Mouse (Mus musculus) midbrain, embryonic 14.5 days (tissue): ENCODE data around the gene Cav2. TPM values are rescaled to one million over a fixed set of nuclear protein-coding genes. Genes with fewer than 3 reads are reported as not detected.
A peak's percentile ranks its signal among the peaks of the same experiment; 100 is the strongest.

ENCODE experiments used
- ATAC-seq: fragments of 200-750 bp; cut with Nextera tagmentation; 2 replicates; pipeline ENCODE4 v1.8.0; 2017; ENCODE audit warnings: moderate number of reproducible peaks, moderate library complexity; ENCODE audit not compliant: low FRiP score, low TSS enrichment
- DNase-seq: peaks from one replicate; pipeline ENCODE4 v3.0.0-alpha.2; 2015
- H3K27ac ChIP-seq: fragments of 300-500 bp; sonication (generic); replicated peaks from 2 replicates; pipeline ENCODE4 v1.5.1; 2014; ENCODE audit warnings: mild to moderate bottlenecking, low read depth, low read length, moderate library complexity
- H3K27me3 ChIP-seq: fragments of 300-500 bp; sonication (generic); 2 replicates; pipeline ENCODE4 v1.6.1; 2014; ENCODE audit warnings: low read length, control low read depth, mixed read lengths; ENCODE audit not compliant: control insufficient read depth, insufficient read depth
- H3K36me3 ChIP-seq: fragments of 300-500 bp; sonication (generic); 2 replicates; pipeline ENCODE4 v1.6.1; 2014; ENCODE audit warnings: low read length, control low read depth; ENCODE audit not compliant: control insufficient read depth, insufficient read depth
- H3K4me1 ChIP-seq: fragments of 300-500 bp; sonication (generic); 2 replicates; pipeline ENCODE4 v1.6.1; 2014; ENCODE audit warnings: mild to moderate bottlenecking, antibody characterized with exemption, low read length, control low read depth; ENCODE audit not compliant: control insufficient read depth, insufficient read depth
- H3K4me2 ChIP-seq: fragments of 300-500 bp; sonication (generic); 2 replicates; pipeline ENCODE4 v1.6.1; 2014; ENCODE audit warnings: mild to moderate bottlenecking, low read length, moderate library complexity
- H3K4me3 ChIP-seq: fragments of 300-500 bp; sonication (generic); replicated peaks from 2 replicates; pipeline ENCODE4 v1.5.1; 2014; ENCODE audit warnings: low read depth, low read length
- H3K9ac ChIP-seq: fragments of 300-500 bp; sonication (generic); replicated peaks from 2 replicates; pipeline ENCODE4 v1.6.1; 2014; ENCODE audit warnings: mild to moderate bottlenecking, low read length, moderate library complexity
- H3K9me3 ChIP-seq: fragments of 300-500 bp; sonication (generic); 2 replicates; pipeline ENCODE4 v1.6.1; 2016; ENCODE audit warnings: low read length, control low read depth, mixed read lengths; ENCODE audit not compliant: control insufficient read depth
- WGBS: fragments of 180-500 bp; shearing (Covaris S2); extraction: QIAGEN DNeasy Blood & Tissue Kit; methylation state at CpG from one replicate; pipeline ENCODE4 v1.1.7; 2014; 5-methylcytosine and 5-hydroxymethylcytosine counted together
- polyA plus RNA-seq: library from polyadenylated mRNA; unstranded; fragments of >200 nt; fragmentation: Nextera tagmentation; extraction: Ambion mirVana; gene quantifications from 2 replicates; pipeline ENCODE4 v1.2.1, GENCODE M21; 2014

Cav2 gene
- polyA plus RNA-seq, 1 experiment from 2014 or later: 10.2 TPM

GRCm38 (mm10) chr6:17262786-17263185 lies 18.2 kb upstream of the Cav2 start:
- no peaks in the 10 kb centered on the region for H3K4me1 ChIP-seq
- DNase-seq (no peak), ATAC-seq (no peak)
- no peaks in the 10 kb centered on the region for H3K27me3 ChIP-seq
- WGBS: 57% methylated on average over 2 of the region's 2 CpGs
- H3K36me3 ChIP-seq: no peaks in the 10 kb centered on the region
- H3K9ac ChIP-seq: no peak overlapping the region
- H3K4me2 ChIP-seq: no peak overlapping the region
- no peak overlapping the region for H3K27ac ChIP-seq
- no peaks in the 10 kb centered on the region for H3K9me3 ChIP-seq
- no peak overlapping the region for H3K4me3 ChIP-seq

GRCm38 (mm10) chr6:17265043-17265442 lies 15.9 kb upstream of the Cav2 start:
- WGBS: 79% methylated on average over 4 of the region's 4 CpGs
- H3K36me3 ChIP-seq: no peaks in the 10 kb centered on the region
- H3K4me1 ChIP-seq: no peaks in the 10 kb centered on the region
- no peak overlapping the region for H3K4me2 ChIP-seq
- ATAC-seq: no peak
- H3K4me3 ChIP-seq: no peak overlapping the region
- no peak overlapping the region for H3K27ac ChIP-seq
- no peak overlapping the region for H3K9ac ChIP-seq
- no peaks in the 10 kb centered on the region for H3K27me3 ChIP-seq
- H3K9me3 ChIP-seq: no peaks in the 10 kb centered on the region
- no peak for DNase-seq

DNA sequence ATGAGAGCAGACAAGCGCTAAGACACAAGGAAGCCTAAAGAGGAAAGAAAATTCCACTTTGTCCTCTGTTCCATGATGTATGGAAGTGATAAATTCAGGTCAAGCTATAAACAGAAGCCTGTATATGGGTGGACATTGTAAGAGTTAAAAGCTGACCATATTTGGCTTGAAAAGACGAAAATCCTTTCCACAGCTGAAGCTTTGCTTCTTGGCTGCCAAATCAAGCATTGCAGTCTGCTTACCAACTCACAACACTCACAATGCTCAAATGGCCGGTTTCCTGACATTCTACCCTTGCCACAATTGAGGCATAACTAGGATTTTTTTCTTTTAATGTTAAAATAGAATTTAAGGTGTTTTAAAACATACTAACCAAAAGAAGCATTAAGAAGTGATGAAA lies 14.5 kb upstream of the Cav2 start:
- H3K9ac ChIP-seq: no peak overlapping the region
- no peaks in the 10 kb centered on the region for H3K36me3 ChIP-seq
- ATAC-seq: no peak
- no peaks in the 10 kb centered on the region for H3K27me3 ChIP-seq
- no peak overlapping the region for H3K4me2 ChIP-seq
- 77% methylated on average over 3 of the region's 3 CpGs for WGBS
- DNase-seq: no peak
- no peaks in the 10 kb centered on the region for H3K4me1 ChIP-seq
- no peak overlapping the region for H3K27ac ChIP-seq
- H3K4me3 ChIP-seq: no peak overlapping the region
- H3K9me3 ChIP-seq: no peaks in the 10 kb centered on the region

DNA sequence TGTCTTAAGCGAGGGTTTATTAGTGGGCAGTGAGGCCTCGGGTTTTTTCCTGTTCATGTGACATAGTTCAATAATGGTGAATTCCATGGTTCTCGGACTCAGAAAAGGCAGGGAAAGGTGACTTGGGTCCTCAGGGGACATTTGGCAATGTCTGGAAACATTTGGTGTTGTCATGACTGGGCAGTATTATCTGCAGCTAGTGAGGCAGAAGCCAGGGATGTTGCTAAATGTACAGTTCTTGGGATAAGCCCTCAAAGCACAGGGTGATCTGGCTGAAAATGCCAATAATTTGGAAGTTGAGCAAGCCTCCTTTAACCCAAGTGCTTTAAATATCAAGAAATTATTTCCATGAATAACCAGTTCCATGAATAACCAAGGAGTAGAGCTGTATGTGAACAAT lies 2.6 kb upstream of the Cav2 start:
- no peak for DNase-seq
- ATAC-seq: no peak
- no peaks in the 10 kb centered on the region for H3K9me3 ChIP-seq
- H3K27ac ChIP-seq: no peak overlapping the region
- no peaks in the 10 kb centered on the region for H3K36me3 ChIP-seq
- no peaks in the 10 kb centered on the region for H3K27me3 ChIP-seq
- H3K9ac ChIP-seq: no peak overlapping the region
- H3K4me2 ChIP-seq: no peak overlapping the region
- peaks cover 8% of the 10 kb centered on the region; the same call in 1 of the 2 replicates for H3K4me1 ChIP-seq
- no peak overlapping the region for H3K4me3 ChIP-seq
- 93% methylated on average over 3 of the region's 3 CpGs for WGBS

- peak overlapping the region; percentile 93 for H3K4me2 ChIP-seq
- H3K27ac ChIP-seq: no peak overlapping the region
- peaks cover 8% of the 10 kb centered on the region; the same call in 1 of the 2 replicates for H3K4me1 ChIP-seq
- 32% methylated on average over 8 of the region's 8 CpGs for WGBS
- H3K9ac ChIP-seq: peak overlapping the region; percentile 71; the same call in 1 of the 2 replicates
- DNase-seq: peak; percentile 27
- H3K9me3 ChIP-seq: no peaks in the 10 kb centered on the region
- H3K36me3 ChIP-seq: no peaks in the 10 kb centered on the region
- H3K4me3 ChIP-seq: peak overlapping the region; percentile 55
- no peak; the same call in 1 of the 2 replicates for ATAC-seq
- H3K27me3 ChIP-seq: no peaks in the 10 kb centered on the region
Observed at GRCm38 (mm10) chr6:17281757-17282092, 740 bp downstream of the Cav2 start.

- no peak for ATAC-seq
- no peaks in the 10 kb centered on the region for H3K27me3 ChIP-seq
- no peak overlapping the region for H3K27ac ChIP-seq
- peak; percentile 17 for DNase-seq
- peak overlapping the region; percentile 93; the same call in 1 of the 2 replicates for H3K4me2 ChIP-seq
- no peak overlapping the region for H3K4me3 ChIP-seq
- no peak overlapping the region for H3K9ac ChIP-seq
- no peaks in the 10 kb centered on the region for H3K36me3 ChIP-seq
- WGBS: 45% methylated on average over 5 of the region's 5 CpGs
- no peaks in the 10 kb centered on the region for H3K9me3 ChIP-seq
- H3K4me1 ChIP-seq: peaks cover 8% of the 10 kb centered on the region; the same call in 1 of the 2 replicates
Observed at GRCm38 (mm10) chr6:17282159-17282558, 1.2 kb downstream of the Cav2 start.

GRCm38 (mm10) chr6:17283834-17284233 lies 2.8 kb downstream of the Cav2 start:
- no peaks in the 10 kb centered on the region for H3K36me3 ChIP-seq
- ATAC-seq: no peak
- no peak for DNase-seq
- H3K9ac ChIP-seq: no peak overlapping the region
- 88% methylated on average over 3 of the region's 3 CpGs for WGBS
- H3K4me3 ChIP-seq: no peak overlapping the region
- no peak overlapping the region for H3K27ac ChIP-seq
- H3K9me3 ChIP-seq: no peaks in the 10 kb centered on the region
- H3K4me1 ChIP-seq: peaks cover 8% of the 10 kb centered on the region; the same call in 1 of the 2 replicates
- no peaks in the 10 kb centered on the region for H3K27me3 ChIP-seq
- H3K4me2 ChIP-seq: no peak overlapping the region

DNA sequence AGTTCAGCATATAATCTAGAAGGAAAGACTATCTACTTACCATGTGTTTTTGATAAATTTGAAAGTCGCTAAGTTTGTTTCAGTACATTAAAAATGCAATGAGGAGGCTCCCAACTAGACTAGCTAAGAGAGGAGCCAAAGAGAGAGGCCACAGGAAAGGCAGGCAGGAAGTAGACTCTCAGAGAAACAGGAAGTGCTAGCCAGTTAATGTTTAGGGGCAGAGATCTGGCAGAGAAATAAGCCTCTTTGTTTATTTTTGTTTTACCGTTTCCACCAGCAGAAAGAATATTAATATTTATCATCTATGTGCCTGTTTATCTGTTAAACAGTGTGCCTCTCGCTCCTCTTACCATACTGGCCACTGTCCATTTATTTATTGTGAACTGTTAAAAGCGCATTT lies 5.4 kb downstream of the Cav2 start:
- H3K4me1 ChIP-seq: peaks cover 2% of the 10 kb centered on the region; the same call in 1 of the 2 replicates
- no peaks in the 10 kb centered on the region for H3K27me3 ChIP-seq
- WGBS: 80% methylated on average over 4 of the region's 4 CpGs
- H3K36me3 ChIP-seq: no peaks in the 10 kb centered on the region
- H3K9me3 ChIP-seq: no peaks in the 10 kb centered on the region
- H3K27ac ChIP-seq: no peak overlapping the region
- H3K9ac ChIP-seq: no peak overlapping the region
- no peak overlapping the region for H3K4me3 ChIP-seq
- no peak for ATAC-seq
- no peak overlapping the region for H3K4me2 ChIP-seq
- DNase-seq: no peak

DNA sequence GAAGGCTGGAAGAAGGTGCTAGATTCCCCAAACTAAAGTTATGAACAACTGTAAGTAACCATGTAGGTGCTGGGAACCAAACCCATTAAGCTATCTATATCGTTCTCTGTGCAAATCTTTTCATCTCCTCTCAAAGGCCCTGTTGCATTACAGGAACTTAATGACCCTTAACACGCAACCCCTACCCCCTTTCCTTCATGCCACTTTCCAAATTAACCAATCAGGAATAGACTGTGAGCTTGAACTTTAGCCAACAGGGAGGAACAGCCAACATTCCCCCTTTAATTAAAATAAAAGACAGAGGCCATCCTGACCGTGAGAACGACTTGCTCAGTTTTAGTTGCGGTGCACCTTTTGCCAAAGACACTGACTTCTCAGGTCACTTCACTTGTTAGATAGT lies 14.1 kb downstream of the Cav2 start:
- H3K36me3 ChIP-seq: no peaks in the 10 kb centered on the region
- H3K27me3 ChIP-seq: no peaks in the 10 kb centered on the region
- H3K4me1 ChIP-seq: no peaks in the 10 kb centered on the region
- H3K4me2 ChIP-seq: no peak overlapping the region
- H3K9me3 ChIP-seq: no peaks in the 10 kb centered on the region
- no peak overlapping the region for H3K4me3 ChIP-seq
- H3K9ac ChIP-seq: no peak overlapping the region
- no peak overlapping the region for H3K27ac ChIP-seq
- DNase-seq (no peak), ATAC-seq (no peak)
- WGBS: 84% methylated on average over 5 of the region's 5 CpGs
